Mouse (Mus musculus) heart, embryonic 13.5 days (tissue): ENCODE data around the gene Gm14214. TPM values are rescaled to one million over a fixed set of nuclear protein-coding genes. Genes with fewer than 3 reads are reported as not detected.
A peak's percentile ranks its signal among the peaks of the same experiment; 100 is the strongest.

Experiments
- ATAC-seq: fragments of 200-750 bp; cut with Nextera tagmentation; 2 replicates; pipeline ENCODE4 v1.8.0; 2017; ENCODE audit warnings: moderate TSS enrichment; ENCODE audit not compliant: insufficient number of reproducible peaks, low FRiP score, low TSS enrichment; ENCODE audit errors: extremely low read depth
- H3K27ac ChIP-seq: fragments of 300-500 bp; sonication (generic); replicated peaks from 2 replicates; pipeline ENCODE4 v1.5.1; 2015; ENCODE audit warnings: moderate library complexity, mild to moderate bottlenecking, inconsistent platforms
- H3K27me3 ChIP-seq: fragments of 300-500 bp; sonication (generic); replicated peaks from 2 replicates; pipeline ENCODE4 v1.6.1; 2015; ENCODE audit warnings: mild to moderate bottlenecking, inconsistent platforms
- H3K36me3 ChIP-seq: fragments of 300-500 bp; sonication (generic); 2 replicates; pipeline ENCODE4 v1.6.1; 2015; ENCODE audit warnings: mild to moderate bottlenecking, inconsistent platforms
- H3K4me1 ChIP-seq: fragments of 300-500 bp; sonication (generic); 2 replicates; pipeline ENCODE4 v1.6.1; 2015; ENCODE audit warnings: inconsistent platforms
- H3K4me2 ChIP-seq: fragments of 300-500 bp; sonication (generic); 2 replicates; pipeline ENCODE4 v1.6.1; 2015; ENCODE audit warnings: inconsistent platforms, mild to moderate bottlenecking, moderate library complexity
- H3K4me3 ChIP-seq: fragments of 300-500 bp; sonication (generic); 2 replicates; pipeline ENCODE4 v1.5.1; 2015; ENCODE audit warnings: moderate library complexity, mild to moderate bottlenecking, inconsistent platforms
- H3K9ac ChIP-seq: fragments of 300-500 bp; sonication (generic); 2 replicates; pipeline ENCODE4 v1.6.1; 2015; ENCODE audit warnings: inconsistent platforms, mild to moderate bottlenecking, moderate library complexity
- H3K9me3 ChIP-seq: fragments of 300-500 bp; sonication (generic); 2 replicates; pipeline ENCODE4 v1.6.1; 2016; ENCODE audit warnings: inconsistent platforms
- WGBS: fragments of 180-500 bp; shearing (Covaris S2); methylation state at CpG from one replicate; pipeline ENCODE4 v1.1.7; 2015; ENCODE audit warnings: mixed read lengths; 5-methylcytosine and 5-hydroxymethylcytosine counted together
- polyA plus RNA-seq: library from polyadenylated mRNA; unstranded; fragments of >200 nt; fragmentation: Nextera tagmentation; extraction: Ambion mirVana; gene quantifications from 2 replicates; pipeline ENCODE4 v1.2.1, GENCODE M21; 2015

The Gm14214 gene
- polyA plus RNA-seq, result not detected in 2 replicates

- Histone ChIP-seq H3K9ac (no peak within 1 kb of the TSS), H3K4me3 (no peak within 1 kb of the TSS), H3K9me3 (no peaks in the 10 kb centered on the region; the same call in 1 of the 2 replicates), H3K27me3 (no peaks in the 10 kb centered on the region), H3K4me1 (peaks cover 10% of the 10 kb centered on the region; the same call in 1 of the 2 replicates), H3K4me2 (no peak within 1 kb of the TSS), H3K27ac (no peak within 1 kb of the TSS), H3K36me3 (no peaks in the 10 kb centered on the region)
- ATAC-seq, result no peak
Observed at GRCm38 (mm10) chr2:154769930-154770329, at the start of gene Gm14214. Gm14214 (minus strand) TSS chr2:154770030.

GRCm38 (mm10) chr2:154818599-154818998, 48.8 kb upstream of the Gm14214 start:
- Histone ChIP-seq H3K27me3 (no peaks in the 10 kb centered on the region), H3K4me3 (no peak overlapping the region), H3K36me3 (peaks cover 4% of the 10 kb centered on the region; the same call in 1 of the 2 replicates), H3K27ac (no peak overlapping the region), H3K4me2 (no peak overlapping the region), H3K9me3 (no peaks in the 10 kb centered on the region), H3K4me1 (peaks cover 64% of the 10 kb centered on the region), H3K9ac (no peak overlapping the region)
- WGBS, result 60% methylated on average over 1 of the region's 1 CpGs
- ATAC-seq, result no peak

DNA sequence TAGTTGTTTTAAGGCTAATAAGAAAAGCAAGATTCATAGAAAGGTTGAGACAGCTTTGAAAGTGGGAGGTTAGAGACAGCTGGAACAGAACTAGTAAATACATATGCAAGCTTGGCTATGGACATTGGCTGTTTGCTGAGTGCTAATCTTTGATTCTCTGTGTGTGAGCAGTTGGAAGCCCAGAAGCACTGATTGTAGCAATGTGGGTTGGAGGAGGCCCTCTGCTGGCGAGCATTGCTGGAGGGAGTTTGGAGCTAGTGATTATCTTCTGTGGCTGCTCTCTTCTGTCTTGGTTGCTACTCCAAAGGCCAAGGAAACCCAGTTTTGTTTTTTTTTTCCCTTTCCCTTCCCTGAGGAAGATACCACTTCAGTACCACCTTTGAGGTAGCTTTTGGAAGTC, 48.0 kb upstream of the Gm14214 start:
- Histone ChIP-seq H3K4me3 (no peak overlapping the region), H3K4me2 (no peak overlapping the region), H3K4me1 (peaks cover 64% of the 10 kb centered on the region), H3K36me3 (peaks cover 4% of the 10 kb centered on the region; the same call in 1 of the 2 replicates), H3K9ac (no peak overlapping the region), H3K27ac (no peak overlapping the region), H3K9me3 (no peaks in the 10 kb centered on the region), H3K27me3 (no peaks in the 10 kb centered on the region)
- WGBS, result 10% methylated on average over 1 of the region's 1 CpGs
- no peak for ATAC-seq

- no peak for ATAC-seq
- Histone ChIP-seq H3K27ac (no peak overlapping the region), H3K36me3 (no peaks in the 10 kb centered on the region), H3K9me3 (no peaks in the 10 kb centered on the region), H3K27me3 (no peaks in the 10 kb centered on the region), H3K4me1 (peaks cover 69% of the 10 kb centered on the region), H3K9ac (no peak overlapping the region), H3K4me2 (no peak overlapping the region), H3K4me3 (no peak overlapping the region)
- 63% methylated on average over 3 of the region's 3 CpGs for WGBS
Observed at GRCm38 (mm10) chr2:154817089-154817488, 47.3 kb upstream of the Gm14214 start.

- H3K9ac ChIP-seq, result no peak overlapping the region
- WGBS, result 94% methylated on average over 2 of the region's 2 CpGs
- H3K27me3 ChIP-seq, result no peaks in the 10 kb centered on the region
- H3K4me3 ChIP-seq, result no peak overlapping the region
- H3K36me3 ChIP-seq, result no peaks in the 10 kb centered on the region
- no peak overlapping the region for H3K27ac ChIP-seq
- peaks cover 69% of the 10 kb centered on the region for H3K4me1 ChIP-seq
- H3K4me2 ChIP-seq, result no peak overlapping the region
- ATAC-seq, result no peak
- no peaks in the 10 kb centered on the region for H3K9me3 ChIP-seq
Observed at GRCm38 (mm10) chr2:154813426-154813825, 43.6 kb upstream of the Gm14214 start.

DNA sequence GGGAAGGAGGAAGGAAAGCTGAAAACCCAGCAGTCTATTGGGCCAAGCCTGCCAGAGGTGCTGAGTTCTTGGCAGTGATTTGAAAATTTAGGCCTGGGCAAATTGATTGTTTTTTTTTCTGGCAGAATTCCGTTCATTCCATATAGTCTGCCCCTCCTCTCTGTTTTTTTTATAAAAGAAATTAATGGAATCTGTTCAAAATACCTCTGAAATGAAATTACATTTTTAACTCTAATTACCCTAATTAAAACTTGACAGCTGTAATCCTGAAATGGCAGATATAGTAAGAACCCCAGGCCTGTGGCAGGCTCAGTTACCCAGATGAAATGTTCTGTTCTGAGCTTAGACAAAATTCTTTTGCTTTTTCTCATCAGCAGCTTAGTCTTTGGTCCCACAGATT, 41.0 kb upstream of the Gm14214 start:
- no peak for ATAC-seq
- no peak overlapping the region for H3K4me2 ChIP-seq
- 59% methylated on average over 1 of the region's 1 CpGs for WGBS
- H3K9ac ChIP-seq, result no peak overlapping the region
- no peak overlapping the region for H3K4me3 ChIP-seq
- H3K9me3 ChIP-seq, result no peaks in the 10 kb centered on the region
- no peak overlapping the region for H3K27ac ChIP-seq
- H3K36me3 ChIP-seq, result no peaks in the 10 kb centered on the region
- peaks cover 71% of the 10 kb centered on the region for H3K4me1 ChIP-seq
- no peaks in the 10 kb centered on the region for H3K27me3 ChIP-seq

- Histone ChIP-seq H3K4me1 (peaks cover 83% of the 10 kb centered on the region), H3K9me3 (no peaks in the 10 kb centered on the region), H3K4me3 (no peak overlapping the region), H3K27ac (peak overlapping the region; percentile 34), H3K27me3 (no peaks in the 10 kb centered on the region), H3K36me3 (no peaks in the 10 kb centered on the region), H3K9ac (0 out of 2 replicates have a peak overlapping the region, but pooled peaks have one; percentile 0), H3K4me2 (no peak overlapping the region)
- WGBS, result 91% methylated on average over 1 of the region's 1 CpGs
- no peak for ATAC-seq
Observed at GRCm38 (mm10) chr2:154809107-154809762, 39.4 kb upstream of the Gm14214 start.

DNA sequence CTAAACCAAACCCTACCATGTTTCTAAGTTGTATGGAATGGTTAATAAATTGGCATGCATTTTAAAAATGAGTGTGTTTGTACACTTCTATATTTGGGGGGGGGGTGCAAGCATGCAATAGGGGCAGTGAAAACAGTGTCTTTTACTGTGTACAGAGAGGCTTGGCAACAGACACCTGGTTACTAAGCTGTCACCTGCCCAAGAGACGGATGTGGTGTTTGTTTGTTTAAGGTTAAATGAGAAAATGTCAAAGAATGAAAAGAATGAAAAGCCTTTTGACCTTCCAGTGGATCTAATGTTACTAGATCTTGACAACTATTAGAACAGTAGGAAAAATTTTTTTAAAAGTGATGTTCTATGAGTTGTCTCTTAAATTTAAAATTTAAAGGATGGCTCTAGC, 37.9 kb upstream of the Gm14214 start:
- no peak overlapping the region for H3K4me3 ChIP-seq
- 69% methylated on average over 1 of the region's 1 CpGs for WGBS
- H3K36me3 ChIP-seq, result no peaks in the 10 kb centered on the region
- H3K4me2 ChIP-seq, result no peak overlapping the region
- H3K4me1 ChIP-seq, result peaks cover 97% of the 10 kb centered on the region
- H3K9ac ChIP-seq, result no peak overlapping the region
- H3K9me3 ChIP-seq, result no peaks in the 10 kb centered on the region
- ATAC-seq, result no peak
- no peaks in the 10 kb centered on the region for H3K27me3 ChIP-seq
- H3K27ac ChIP-seq, result no peak overlapping the region

DNA sequence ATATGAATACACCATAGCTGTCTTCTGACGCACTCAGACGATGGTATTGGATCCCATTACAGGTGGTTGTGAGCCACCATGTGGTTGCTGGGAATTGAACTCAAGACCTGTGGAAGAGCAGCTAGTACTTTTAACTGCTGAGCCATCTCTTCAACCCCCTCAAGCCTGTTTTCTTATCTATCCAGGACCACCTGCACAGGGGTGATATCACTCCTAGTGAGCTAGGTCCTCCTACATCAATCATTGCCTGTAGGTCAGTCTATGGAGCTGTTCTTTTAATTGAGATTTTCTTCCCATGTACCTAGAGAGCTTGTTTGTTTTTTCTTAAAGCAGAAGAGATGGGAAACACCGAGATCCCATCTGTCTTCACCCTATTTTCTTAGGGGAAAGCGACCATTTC, 34.0 kb upstream of the Gm14214 start:
- H3K27ac ChIP-seq, result no peak overlapping the region
- H3K27me3 ChIP-seq, result no peaks in the 10 kb centered on the region
- H3K36me3 ChIP-seq, result peaks cover 8% of the 10 kb centered on the region; the same call in 1 of the 2 replicates
- H3K9ac ChIP-seq, result no peak overlapping the region
- peaks cover 60% of the 10 kb centered on the region for H3K4me1 ChIP-seq
- H3K4me2 ChIP-seq, result no peak overlapping the region
- no peak for ATAC-seq
- no peaks in the 10 kb centered on the region for H3K9me3 ChIP-seq
- no peak overlapping the region for H3K4me3 ChIP-seq
- WGBS, result 58% methylated on average over 4 of the region's 4 CpGs

GRCm38 (mm10) chr2:154803372-154803771, 33.5 kb upstream of the Gm14214 start:
- no peak for ATAC-seq
- WGBS, result 89% methylated on average over 1 of the region's 1 CpGs
- H3K9ac ChIP-seq, result no peak overlapping the region

DNA sequence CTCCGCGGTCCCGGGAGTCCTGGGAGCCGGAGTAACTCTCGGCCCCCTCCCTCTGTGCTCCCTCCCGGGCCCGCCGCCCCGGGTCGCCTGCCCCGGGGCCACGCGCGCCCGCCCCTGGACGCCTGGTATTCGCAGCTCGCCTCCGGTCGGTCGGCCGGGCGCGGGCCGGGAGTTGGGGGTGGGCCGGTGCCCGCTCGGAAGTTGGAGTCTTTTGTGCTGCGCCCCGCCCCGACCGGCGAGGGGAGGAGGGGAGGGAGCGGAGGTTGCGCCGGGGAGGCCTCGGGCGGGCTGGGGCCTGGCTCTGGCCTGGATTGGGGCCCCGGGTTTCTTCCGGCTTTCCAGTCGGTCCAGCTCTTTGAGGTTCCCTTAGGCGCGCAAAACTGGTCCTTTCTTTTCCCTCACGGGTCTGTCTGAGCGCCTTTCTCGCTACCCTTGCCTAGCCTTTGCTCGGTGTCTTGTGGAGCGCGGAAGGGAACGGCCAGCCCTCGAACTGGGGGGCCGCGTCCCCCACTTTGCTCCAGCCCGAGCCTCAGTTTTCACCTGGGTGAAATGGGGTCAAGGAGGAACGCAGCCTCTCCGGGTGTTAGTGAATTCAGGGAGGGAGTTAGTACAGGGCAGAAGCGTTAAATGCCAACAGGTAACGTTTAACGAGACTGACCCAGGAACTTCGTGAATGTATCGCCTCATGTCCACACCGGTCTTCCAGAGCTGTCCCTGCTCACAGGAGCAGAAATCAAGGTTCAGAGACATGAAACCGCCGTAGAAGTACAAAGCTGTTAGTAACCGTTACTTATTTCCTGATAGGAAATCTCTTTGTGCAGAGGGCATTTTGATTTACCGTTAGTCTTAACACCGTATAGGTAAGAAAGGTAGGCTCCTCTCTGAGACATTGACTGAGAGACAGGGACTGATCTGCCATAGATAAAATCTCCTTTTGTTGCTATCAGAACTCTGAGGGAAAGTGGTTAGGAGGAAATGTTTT, 22.1 kb upstream of the Gm14214 start:
- under 1% methylated on average over 67 of the region's 67 CpGs for WGBS
- Histone ChIP-seq H3K9me3 (no peaks in the 10 kb centered on the region), H3K27ac (peak overlapping the region; percentile 99), H3K36me3 (no peaks in the 10 kb centered on the region; the same call in 1 of the 2 replicates), H3K27me3 (no peaks in the 10 kb centered on the region), H3K4me3 (peak overlapping the region; percentile 97), H3K4me1 (peaks cover 54% of the 10 kb centered on the region), H3K4me2 (peak overlapping the region; percentile 95), H3K9ac (peak overlapping the region; percentile 91)
- ATAC-seq, result peak; percentile 16; the same call in 1 of the 2 replicates

More at GRCm38 (mm10) chr2:154803372-154803771, 33.5 kb upstream of the Gm14214 start:
- Histone ChIP-seq H3K27ac (no peak overlapping the region), H3K36me3 (peaks cover 8% of the 10 kb centered on the region; the same call in 1 of the 2 replicates), H3K4me2 (no peak overlapping the region), H3K9me3 (no peaks in the 10 kb centered on the region), H3K4me1 (peaks cover 58% of the 10 kb centered on the region), H3K4me3 (no peak overlapping the region), H3K27me3 (no peaks in the 10 kb centered on the region)
